Mouse (Mus musculus) stomach, embryonic 16.5 days (tissue): ENCODE measurements at regions not wholly inside any gene's neighbourhood (a gene's known extent, or its start where the extent isn't known, plus 50 kb on each side); places are given as distances from the start of the nearest gene placed in this dataset.

Source experiments
- ATAC-seq: fragments of 200-750 bp; cut with Nextera tagmentation; 2 replicates; pipeline ENCODE4 v1.8.0; 2017; ENCODE audit warnings: moderate number of reproducible peaks, moderate TSS enrichment; ENCODE audit not compliant: insufficient read depth, low FRiP score
- H3K27ac ChIP-seq: fragments of 300-500 bp; sonication (generic); 2 replicates; pipeline ENCODE4 v1.5.1; 2014; ENCODE audit warnings: low read length
- H3K27me3 ChIP-seq: fragments of 300-500 bp; sonication (generic); 2 replicates; pipeline ENCODE4 v1.6.1; 2014; ENCODE audit warnings: low read length, control low read depth, mixed read lengths; ENCODE audit not compliant: control insufficient read depth, insufficient read depth
- H3K36me3 ChIP-seq: fragments of 300-500 bp; sonication (generic); 2 replicates; pipeline ENCODE4 v1.6.1; 2014; ENCODE audit warnings: low read length; ENCODE audit not compliant: control insufficient read depth, insufficient read depth
- H3K4me1 ChIP-seq: fragments of 300-500 bp; sonication (generic); 2 replicates; pipeline ENCODE4 v1.6.1; 2014; ENCODE audit warnings: low read length, control low read depth, mixed read lengths; ENCODE audit not compliant: control insufficient read depth, insufficient read depth
- H3K4me2 ChIP-seq: fragments of 300-500 bp; sonication (generic); 2 replicates; pipeline ENCODE4 v1.6.1; 2014; ENCODE audit warnings: low read depth, low read length, mixed read lengths
- H3K4me3 ChIP-seq: fragments of 300-500 bp; sonication (generic); replicated peaks from 2 replicates; pipeline ENCODE4 v1.5.1; 2014; ENCODE audit warnings: mild to moderate bottlenecking, low read length
- H3K9ac ChIP-seq: fragments of 300-500 bp; sonication (generic); 2 replicates; pipeline ENCODE4 v1.6.1; 2014; ENCODE audit warnings: low read length
- H3K9me3 ChIP-seq: fragments of 300-500 bp; sonication (generic); replicated peaks from 2 replicates; pipeline ENCODE4 v1.6.1; 2016; ENCODE audit warnings: low read length, control low read depth; ENCODE audit not compliant: control insufficient read depth
- WGBS: fragments of 180-500 bp; shearing (Covaris S2); extraction: QIAGEN DNeasy Blood & Tissue Kit; methylation state at CpG from one replicate; pipeline ENCODE4 v1.1.7; 2014; 5-methylcytosine and 5-hydroxymethylcytosine counted together

DNA sequence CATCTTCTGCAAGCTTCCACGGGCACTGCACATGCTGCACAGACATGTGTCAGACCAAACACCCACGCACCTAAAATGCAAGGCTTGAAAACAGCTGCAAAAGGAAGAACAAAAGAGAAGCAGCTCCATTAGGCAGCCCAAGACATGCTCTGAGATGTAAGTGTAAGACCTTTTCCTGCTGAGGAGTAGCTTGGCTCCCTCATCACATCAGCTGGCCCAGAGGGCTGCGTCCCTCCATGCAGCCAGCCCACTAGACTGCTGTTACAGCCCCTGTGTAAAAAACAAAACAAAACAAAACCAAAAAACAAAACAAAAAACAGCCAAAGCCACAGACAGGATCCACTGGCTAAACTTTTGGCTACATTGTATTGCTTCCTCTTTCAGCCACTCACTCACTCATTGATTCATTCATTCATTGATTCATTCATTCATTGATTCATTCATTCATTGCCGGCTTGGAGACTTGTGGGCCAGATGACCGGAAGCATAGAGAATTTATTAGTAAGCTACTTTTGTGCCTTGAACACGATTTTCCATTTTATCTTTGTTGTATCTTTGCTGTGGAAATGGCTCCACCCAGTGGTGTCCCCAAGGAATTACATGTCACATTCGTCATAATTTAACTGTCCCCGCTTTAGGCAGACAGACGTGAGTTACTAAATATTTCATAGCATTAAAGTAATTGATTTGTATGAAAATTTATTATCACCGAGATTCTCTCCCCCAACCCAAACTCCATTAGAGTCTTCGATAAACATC is 133.7 kb upstream of the Dapk1 start:
- Histone ChIP-seq H3K9me3 (no peaks in the 10 kb centered on the region), H3K4me1 (no peaks in the 10 kb centered on the region), H3K4me2 (no peak overlapping the region), H3K9ac (no peak overlapping the region), H3K27me3 (no peaks in the 10 kb centered on the region), H3K27ac (no peak overlapping the region; the same call in 1 of the 2 replicates), H3K4me3 (no peak overlapping the region), H3K36me3 (no peaks in the 10 kb centered on the region)
- 21% methylated on average over 11 of the region's 11 CpGs for WGBS
- no peak for ATAC-seq

DNA sequence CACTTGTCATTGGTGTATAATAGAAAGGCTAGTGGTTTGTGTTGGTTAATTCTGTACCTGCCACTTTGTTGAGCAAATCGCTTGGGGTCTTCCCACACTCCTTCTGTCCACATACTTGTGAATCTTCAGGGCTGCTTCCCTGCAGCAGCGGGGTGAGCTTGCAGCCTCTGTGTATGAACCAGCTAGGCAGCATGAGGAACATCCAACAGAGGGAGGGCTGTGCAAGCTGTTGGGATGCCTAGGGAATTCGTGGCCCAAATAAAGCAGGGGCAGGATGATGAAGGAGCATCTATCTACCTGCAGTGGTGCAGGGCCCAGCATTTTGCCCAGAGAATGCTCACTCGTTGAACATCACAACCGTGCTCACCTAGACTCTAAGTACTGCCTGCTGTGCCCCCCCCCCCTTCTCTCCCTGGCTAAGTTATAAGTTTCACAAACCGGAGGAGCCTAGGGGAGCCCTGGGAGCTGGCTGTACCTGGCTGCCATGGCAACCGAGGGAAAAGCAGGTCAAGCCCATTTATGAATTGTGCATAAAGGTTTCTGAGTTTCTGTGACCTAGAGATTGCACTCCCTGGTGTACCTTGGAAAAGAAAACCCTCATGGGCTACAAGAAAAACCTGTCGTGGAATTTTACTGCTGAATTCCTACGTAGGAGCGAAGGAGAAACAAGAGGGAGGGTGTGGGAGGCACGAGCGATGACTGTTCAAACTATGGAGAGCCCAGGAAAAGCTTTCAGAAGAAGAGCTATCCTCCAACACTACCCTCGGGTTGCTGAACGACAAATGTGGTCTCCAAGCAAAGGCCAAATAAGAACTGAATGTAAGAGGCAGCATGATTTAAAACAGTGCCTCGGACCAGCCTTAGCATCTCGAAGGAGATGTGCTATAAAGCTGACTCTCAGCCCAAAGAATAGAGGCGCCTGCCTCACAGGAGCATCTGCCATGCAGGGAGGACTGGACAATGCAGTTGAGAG is 131.0 kb upstream of the Dapk1 start:
- 58% methylated on average over 17 of the region's 17 CpGs for WGBS
- no peak overlapping the region for H3K4me2 ChIP-seq
- no peak for ATAC-seq

DNA sequence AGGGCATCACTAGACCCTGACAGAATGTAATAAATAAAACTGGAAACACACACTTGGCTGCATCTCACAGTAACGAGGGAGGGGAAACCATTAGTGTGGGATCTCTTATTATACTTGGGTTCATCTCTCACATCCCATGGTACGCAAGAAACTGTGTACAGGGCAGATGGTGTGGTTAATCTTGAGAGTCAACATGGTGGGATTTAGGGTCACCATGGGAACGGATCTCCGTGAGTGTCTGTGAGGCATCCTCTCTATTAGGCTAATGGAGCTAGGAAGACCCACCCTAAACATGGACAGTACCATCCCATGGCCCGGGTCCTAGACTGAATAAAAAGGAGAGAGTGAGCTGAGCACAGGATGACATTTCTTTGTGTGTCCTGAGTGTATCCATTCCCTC is 130.1 kb upstream of the Dapk1 start:
- no peaks in the 10 kb centered on the region for H3K4me1 ChIP-seq
- no peak overlapping the region for H3K4me2 ChIP-seq
- 86% methylated on average over 5 of the region's 5 CpGs for WGBS
- no peak overlapping the region for H3K27ac ChIP-seq
- ATAC-seq, result no peak
- H3K36me3 ChIP-seq, result no peaks in the 10 kb centered on the region
- H3K9ac ChIP-seq, result no peak overlapping the region
- no peaks in the 10 kb centered on the region for H3K9me3 ChIP-seq
- no peaks in the 10 kb centered on the region for H3K27me3 ChIP-seq
- H3K4me3 ChIP-seq, result no peak overlapping the region

More for the DNA sequence above, 131.0 kb upstream of the Dapk1 start:
- no peak overlapping the region for H3K9ac ChIP-seq
- H3K27me3 ChIP-seq, result no peaks in the 10 kb centered on the region
- no peak overlapping the region for H3K27ac ChIP-seq
- no peaks in the 10 kb centered on the region for H3K9me3 ChIP-seq
- H3K36me3 ChIP-seq, result no peaks in the 10 kb centered on the region
- H3K4me1 ChIP-seq, result no peaks in the 10 kb centered on the region
- no peak overlapping the region for H3K4me3 ChIP-seq

DNA sequence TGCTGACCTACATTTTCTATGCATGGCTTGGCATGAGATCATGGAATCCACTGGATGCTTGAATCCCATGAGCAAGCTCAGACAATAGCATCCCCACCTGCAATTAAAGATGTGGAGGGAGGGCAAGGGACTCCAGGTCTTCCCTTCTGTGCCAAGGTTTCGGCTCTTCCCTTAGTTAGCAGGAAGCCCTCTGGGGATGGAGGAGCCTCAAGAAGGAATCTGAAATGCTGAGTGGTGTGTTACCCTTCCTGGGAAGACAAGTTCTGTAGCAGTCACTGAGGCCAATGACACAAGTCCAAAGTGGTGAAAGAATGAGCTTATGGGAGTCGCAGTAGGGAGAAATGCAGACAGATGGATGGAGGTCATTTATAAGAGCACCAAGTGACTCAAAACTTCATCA is 125.4 kb upstream of the Dapk1 start:
- Histone ChIP-seq H3K4me2 (no peak overlapping the region), H3K27me3 (no peaks in the 10 kb centered on the region), H3K9ac (no peak overlapping the region), H3K4me3 (no peak overlapping the region), H3K36me3 (no peaks in the 10 kb centered on the region), H3K4me1 (peaks cover 16% of the 10 kb centered on the region), H3K27ac (no peak overlapping the region), H3K9me3 (no peaks in the 10 kb centered on the region)
- ATAC-seq, result no peak
- WGBS, result 91% methylated on average over 2 of the region's 2 CpGs

DNA sequence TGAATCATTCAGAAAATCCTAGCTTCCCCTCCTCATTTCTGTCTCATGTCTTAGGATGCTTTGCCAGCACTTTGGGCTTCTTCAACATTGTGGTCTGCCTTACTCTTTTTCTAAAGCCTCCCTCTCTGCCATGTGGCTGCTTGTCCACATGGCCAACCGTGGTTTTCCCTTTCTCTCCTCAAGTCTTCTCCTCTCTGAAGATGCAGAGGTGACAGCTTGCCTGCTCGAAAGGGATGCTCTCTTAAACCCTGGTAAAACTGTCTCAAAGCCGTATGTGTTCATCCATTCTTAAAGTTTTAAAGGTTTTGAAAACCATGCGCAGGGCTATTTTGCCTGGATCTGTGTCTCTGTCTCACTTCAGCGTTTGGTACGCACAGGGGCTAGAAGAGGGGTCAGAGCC is 123.4 kb upstream of the Dapk1 start:
- Histone ChIP-seq H3K36me3 (no peaks in the 10 kb centered on the region), H3K4me3 (no peak overlapping the region), H3K9ac (no peak overlapping the region), H3K4me1 (peaks cover 17% of the 10 kb centered on the region), H3K27ac (no peak overlapping the region), H3K9me3 (no peaks in the 10 kb centered on the region), H3K27me3 (no peaks in the 10 kb centered on the region), H3K4me2 (no peak overlapping the region)
- 77% methylated on average over 6 of the region's 6 CpGs for WGBS
- no peak for ATAC-seq

DNA sequence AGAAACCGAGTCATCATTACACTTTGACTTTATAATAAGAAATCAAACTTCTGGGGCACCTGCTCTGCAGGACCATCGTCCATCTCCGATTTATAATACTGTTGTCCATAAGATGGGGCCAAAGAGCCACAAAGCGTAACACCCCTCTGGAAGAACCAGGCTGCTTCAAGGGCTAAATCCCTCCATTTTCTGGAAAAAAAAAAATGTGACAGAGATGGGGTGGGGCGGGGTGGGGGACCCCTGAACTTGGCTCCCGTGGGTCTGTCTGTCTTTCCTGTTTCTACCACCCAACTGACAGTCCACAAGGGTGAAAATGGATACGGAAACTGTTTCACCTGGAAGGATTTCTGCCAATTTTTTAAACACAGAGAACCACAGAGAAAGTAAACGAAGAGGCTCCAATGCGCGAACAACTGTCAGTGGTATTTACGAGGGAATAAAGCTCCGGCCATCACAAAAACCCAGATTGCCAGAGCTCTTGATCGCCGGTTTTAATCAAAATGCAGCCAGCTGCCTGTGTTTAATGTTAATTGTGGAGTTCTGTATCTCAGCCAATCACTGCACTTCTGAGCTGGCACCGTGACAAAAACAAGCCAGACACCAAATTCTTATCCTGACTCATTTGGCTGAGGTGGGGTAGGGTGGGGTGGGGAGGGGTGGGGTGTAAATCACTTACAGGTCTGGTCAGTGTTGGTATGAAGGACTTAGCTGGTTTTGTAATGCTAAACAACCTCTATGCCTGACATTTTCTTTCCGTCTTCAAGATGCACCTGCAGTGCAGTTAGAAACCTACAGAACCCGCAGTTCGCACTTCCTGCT is 122.5 kb upstream of the Dapk1 start:
- ATAC-seq, result peak; percentile 68; the same call in 1 of the 2 replicates
- Histone ChIP-seq H3K4me1 (peaks cover 17% of the 10 kb centered on the region), H3K4me3 (peak overlapping the region; percentile 32), H3K36me3 (no peaks in the 10 kb centered on the region), H3K4me2 (peak overlapping the region; percentile 57), H3K9ac (peak overlapping the region; percentile 46; the same call in 1 of the 2 replicates), H3K27ac (peak overlapping the region; percentile 56), H3K9me3 (no peaks in the 10 kb centered on the region), H3K27me3 (no peaks in the 10 kb centered on the region)
- WGBS, result 4% methylated on average over 18 of the region's 18 CpGs

DNA sequence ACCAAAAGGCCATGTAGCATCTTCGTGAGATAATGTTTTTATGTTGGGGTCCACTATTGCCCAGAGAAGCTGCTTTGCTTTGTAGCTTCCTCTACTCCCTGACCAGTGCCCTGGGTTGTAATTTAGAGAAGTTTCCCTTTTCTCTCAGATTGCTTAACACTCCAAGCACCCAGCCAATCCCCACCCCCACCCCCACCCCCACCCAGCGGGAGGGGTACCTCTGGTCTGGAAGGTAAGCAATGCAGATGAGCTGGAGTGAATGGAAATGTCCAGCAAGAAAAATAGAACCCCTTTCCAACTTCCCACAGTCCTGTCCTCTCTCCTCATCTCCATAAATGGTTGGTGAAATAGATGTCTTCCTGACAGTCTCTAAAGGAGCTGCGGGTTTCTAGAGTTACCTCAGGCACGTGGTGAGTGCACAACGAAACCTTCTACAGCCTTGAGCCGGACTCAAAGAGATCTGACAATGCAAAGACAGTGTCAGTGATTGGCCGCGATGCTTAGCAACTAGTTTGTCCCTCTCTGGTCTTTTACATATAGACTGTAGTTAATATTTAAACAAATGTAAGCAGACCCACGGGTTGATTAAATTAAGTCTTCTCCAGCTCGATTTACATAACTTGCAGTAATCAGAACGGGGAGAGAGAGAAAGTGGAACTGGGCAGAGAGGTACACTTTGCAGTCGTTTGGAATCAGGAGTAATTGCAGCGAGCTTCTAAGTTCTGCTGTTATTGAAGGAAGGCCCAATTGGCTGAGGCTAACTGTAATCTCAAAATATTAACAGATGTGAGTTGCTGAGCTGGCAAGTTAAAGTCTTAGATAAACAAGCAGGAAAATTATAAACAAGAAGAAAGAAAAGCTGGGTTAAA is 121.7 kb upstream of the Dapk1 start:
- Histone ChIP-seq H3K27me3 (no peaks in the 10 kb centered on the region), H3K27ac (peak overlapping the region; percentile 56), H3K4me3 (peak overlapping the region; percentile 32), H3K36me3 (no peaks in the 10 kb centered on the region), H3K9me3 (no peaks in the 10 kb centered on the region), H3K4me1 (peaks cover 17% of the 10 kb centered on the region), H3K9ac (peak overlapping the region; percentile 46), H3K4me2 (peak overlapping the region; percentile 57)
- peak; percentile 32 for ATAC-seq
- WGBS, result 10% methylated on average over 13 of the region's 13 CpGs

DNA sequence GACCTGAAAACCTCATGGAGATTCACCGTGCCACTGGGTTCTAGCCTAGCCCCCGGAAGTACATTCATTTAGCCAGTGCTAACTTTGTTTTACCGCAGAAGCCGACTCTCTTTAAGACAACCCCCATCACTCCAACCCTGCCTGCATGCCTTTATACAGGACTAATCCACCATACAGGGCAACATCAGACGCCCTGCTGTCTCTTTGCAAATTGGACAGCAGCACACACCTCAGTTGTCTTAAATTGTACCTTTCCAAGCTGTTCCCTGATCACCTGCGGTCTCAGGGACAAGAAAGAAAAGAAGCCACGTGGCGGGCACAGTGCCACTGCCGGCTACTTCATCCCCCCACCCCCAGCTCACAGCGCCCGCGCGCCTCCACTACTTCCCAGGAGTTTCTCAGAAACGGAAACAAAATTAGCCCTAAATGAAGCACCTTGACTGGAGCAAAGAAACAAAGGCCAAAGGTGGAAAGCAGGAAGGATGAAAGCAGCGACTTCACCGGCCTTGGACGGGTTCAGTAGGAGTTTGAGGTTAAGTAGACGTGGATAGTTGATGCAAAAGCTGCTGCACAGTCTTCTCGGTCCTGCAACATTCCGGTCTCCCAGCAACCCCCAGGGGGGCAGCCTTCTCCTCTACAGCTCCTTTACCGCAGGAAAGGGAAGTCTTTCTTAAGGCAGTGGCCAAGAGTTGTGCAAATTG is 120.9 kb upstream of the Dapk1 start:
- peak overlapping the region; percentile 33 for H3K9ac ChIP-seq
- WGBS, result 8% methylated on average over 21 of the region's 21 CpGs
- H3K4me2 ChIP-seq, result peak overlapping the region; percentile 57
- peak; percentile 31; the same call in 1 of the 2 replicates for ATAC-seq
- peaks cover 17% of the 10 kb centered on the region for H3K4me1 ChIP-seq
- H3K27ac ChIP-seq, result peak overlapping the region; percentile 56
- H3K27me3 ChIP-seq, result no peaks in the 10 kb centered on the region
- no peaks in the 10 kb centered on the region for H3K9me3 ChIP-seq
- H3K4me3 ChIP-seq, result peak overlapping the region; percentile 32
- no peaks in the 10 kb centered on the region for H3K36me3 ChIP-seq
